Mouse (Mus musculus): Measurements from ENCODE around the gene Pdcd5. TPM values are rescaled to one million over a fixed set of nuclear protein-coding genes. Genes with fewer than 3 reads are reported as not detected.

Gene Pdcd5
- polyA plus RNA-seq, 1 experiment from 2014 or later = 233 TPM

- Histone ChIP-seq H3K36me3 (ENCODE audit: control insufficient read depth, insufficient read depth, low read length) (no peaks in the 10 kb centered on the region), H3K27me3 (ENCODE audit: control insufficient read depth, insufficient read depth, low read depth, low read length) (no peaks in the 10 kb centered on the region), H3K4me2 (ENCODE audit: low read length) (no peak overlapping the region), H3K9ac (ENCODE audit: low read depth, low read length) (no peak overlapping the region), H3K9me3 (replicated peaks; ENCODE audit: control insufficient read depth, low read length, poor library complexity, severe bottlenecking) (no peaks in the 10 kb centered on the region), H3K27ac (ENCODE audit: low read length) (no peak overlapping the region), H3K4me3 (ENCODE audit: low read depth, low read length) (no peak overlapping the region), H3K4me1 (ENCODE audit: control insufficient read depth, insufficient read depth, low read length) (peaks cover 7% of the 10 kb centered on the region)
- ATAC-seq = no peak
- WGBS = 62% methylated on average over 11 of the region's 11 CpGs
These were observed 3.5 kb upstream of the Pdcd5 start for GRCm38 (mm10) chr7:35650716-35651410.

GRCm38 (mm10) chr7:35649071-35649470, 1.8 kb upstream of the Pdcd5 start:
- no peak for ATAC-seq
- no peaks in the 10 kb centered on the region for H3K27me3 ChIP-seq (ENCODE audit: control insufficient read depth, insufficient read depth, low read depth, low read length)
- H3K9ac ChIP-seq (ENCODE audit: low read depth, low read length) = no peak overlapping the region
- peaks cover 7% of the 10 kb centered on the region for H3K4me1 ChIP-seq (ENCODE audit: control insufficient read depth, insufficient read depth, low read length)
- no peak overlapping the region for H3K27ac ChIP-seq (ENCODE audit: low read length)
- peaks cover 6% of the 10 kb centered on the region; the same call in 1 of the 2 replicates for H3K36me3 ChIP-seq (ENCODE audit: control insufficient read depth, insufficient read depth, low read length)
- H3K4me2 ChIP-seq (ENCODE audit: low read length) = no peak overlapping the region
- H3K9me3 ChIP-seq (replicated peaks; ENCODE audit: control insufficient read depth, low read length, poor library complexity, severe bottlenecking) = no peaks in the 10 kb centered on the region
- no peak overlapping the region for H3K4me3 ChIP-seq (ENCODE audit: low read depth, low read length)
- 33% methylated on average over 3 of the region's 3 CpGs for WGBS

GRCm38 (mm10) chr7:35648239-35649069, 1.1 kb upstream of the Pdcd5 start:
- ATAC-seq = no peak
- Histone ChIP-seq H3K27ac (ENCODE audit: low read length) (no peak overlapping the region), H3K9ac (ENCODE audit: low read depth, low read length) (no peak overlapping the region), H3K4me3 (ENCODE audit: low read depth, low read length) (no peak overlapping the region), H3K27me3 (ENCODE audit: control insufficient read depth, insufficient read depth, low read depth, low read length) (no peaks in the 10 kb centered on the region), H3K4me1 (ENCODE audit: control insufficient read depth, insufficient read depth, low read length) (peaks cover 7% of the 10 kb centered on the region), H3K4me2 (ENCODE audit: low read length) (no peak overlapping the region), H3K36me3 (ENCODE audit: control insufficient read depth, insufficient read depth, low read length) (peaks cover 6% of the 10 kb centered on the region; the same call in 1 of the 2 replicates), H3K9me3 (replicated peaks; ENCODE audit: control insufficient read depth, low read length, poor library complexity, severe bottlenecking) (no peaks in the 10 kb centered on the region)
- 57% methylated on average over 9 of the region's 9 CpGs for WGBS

- H3K4me3 ChIP-seq (ENCODE audit: low read depth, low read length) = peak overlapping the region; percentile 97
- peak overlapping the region; percentile 69 for H3K4me2 ChIP-seq (ENCODE audit: low read length)
- ATAC-seq = peak; percentile 69
- H3K27ac ChIP-seq (ENCODE audit: low read length) = peak overlapping the region; percentile 82
- no peaks in the 10 kb centered on the region for H3K9me3 ChIP-seq (replicated peaks; ENCODE audit: control insufficient read depth, low read length, poor library complexity, severe bottlenecking)
- H3K4me1 ChIP-seq (ENCODE audit: control insufficient read depth, insufficient read depth, low read length) = peaks cover 7% of the 10 kb centered on the region
- WGBS = 11% methylated on average over 34 of the region's 34 CpGs
- H3K27me3 ChIP-seq (ENCODE audit: control insufficient read depth, insufficient read depth, low read depth, low read length) = no peaks in the 10 kb centered on the region
- peak overlapping the region; percentile 92 for H3K9ac ChIP-seq (ENCODE audit: low read depth, low read length)
- peaks cover 21% of the 10 kb centered on the region for H3K36me3 ChIP-seq (ENCODE audit: control insufficient read depth, insufficient read depth, low read length)
These were observed 822 bp downstream of the Pdcd5 start for GRCm38 (mm10) chr7:35646317-35647081.

- Histone ChIP-seq H3K36me3 (ENCODE audit: control insufficient read depth, insufficient read depth, low read length) (peaks cover 49% of the 10 kb centered on the region), H3K27ac (ENCODE audit: low read length) (no peak overlapping the region), H3K27me3 (ENCODE audit: control insufficient read depth, insufficient read depth, low read depth, low read length) (no peaks in the 10 kb centered on the region), H3K4me3 (ENCODE audit: low read depth, low read length) (no peak overlapping the region), H3K4me2 (ENCODE audit: low read length) (no peak overlapping the region), H3K4me1 (ENCODE audit: control insufficient read depth, insufficient read depth, low read length) (no peaks in the 10 kb centered on the region), H3K9me3 (replicated peaks; ENCODE audit: control insufficient read depth, low read length, poor library complexity, severe bottlenecking) (no peaks in the 10 kb centered on the region), H3K9ac (ENCODE audit: low read depth, low read length) (no peak overlapping the region)
- ATAC-seq = no peak
- WGBS = 89% methylated on average over 6 of the region's 6 CpGs
These were observed 7.2 kb downstream of the Pdcd5 start for GRCm38 (mm10) chr7:35640072-35640471.

GRCm38 (mm10) chr7:35636874-35637273, 10.4 kb downstream of the Pdcd5 start:
- Histone ChIP-seq H3K9me3 (replicated peaks; ENCODE audit: control insufficient read depth, low read length, poor library complexity, severe bottlenecking) (no peaks in the 10 kb centered on the region), H3K4me2 (ENCODE audit: low read length) (no peak overlapping the region), H3K36me3 (ENCODE audit: control insufficient read depth, insufficient read depth, low read length) (peaks cover 41% of the 10 kb centered on the region), H3K9ac (ENCODE audit: low read depth, low read length) (no peak overlapping the region), H3K27me3 (ENCODE audit: control insufficient read depth, insufficient read depth, low read depth, low read length) (no peaks in the 10 kb centered on the region), H3K4me3 (ENCODE audit: low read depth, low read length) (no peak overlapping the region), H3K4me1 (ENCODE audit: control insufficient read depth, insufficient read depth, low read length) (no peaks in the 10 kb centered on the region), H3K27ac (ENCODE audit: low read length) (no peak overlapping the region)
- WGBS = 94% methylated on average over 9 of the region's 9 CpGs
- ATAC-seq = no peak

- no peak for ATAC-seq
- H3K4me2 ChIP-seq (ENCODE audit: low read length) = no peak overlapping the region
- H3K4me1 ChIP-seq (ENCODE audit: control insufficient read depth, insufficient read depth, low read length) = no peaks in the 10 kb centered on the region
- no peak overlapping the region for H3K9ac ChIP-seq (ENCODE audit: low read depth, low read length)
- no peak overlapping the region for H3K27ac ChIP-seq (ENCODE audit: low read length)
- 70% methylated on average over 6 of the region's 6 CpGs for WGBS
- peaks cover 38% of the 10 kb centered on the region for H3K36me3 ChIP-seq (ENCODE audit: control insufficient read depth, insufficient read depth, low read length)
- no peaks in the 10 kb centered on the region for H3K27me3 ChIP-seq (ENCODE audit: control insufficient read depth, insufficient read depth, low read depth, low read length)
- no peaks in the 10 kb centered on the region for H3K9me3 ChIP-seq (replicated peaks; ENCODE audit: control insufficient read depth, low read length, poor library complexity, severe bottlenecking)
- no peak overlapping the region for H3K4me3 ChIP-seq (ENCODE audit: low read depth, low read length)
These were observed 11.1 kb downstream of the Pdcd5 start for GRCm38 (mm10) chr7:35636229-35636628.

- no peak overlapping the region for H3K27ac ChIP-seq (ENCODE audit: low read length)
- H3K36me3 ChIP-seq (ENCODE audit: control insufficient read depth, insufficient read depth, low read length) = peaks cover 16% of the 10 kb centered on the region
- H3K27me3 ChIP-seq (ENCODE audit: control insufficient read depth, insufficient read depth, low read depth, low read length) = no peaks in the 10 kb centered on the region
- no peak for ATAC-seq
- WGBS = 76% methylated on average over 5 of the region's 5 CpGs
- H3K4me3 ChIP-seq (ENCODE audit: low read depth, low read length) = no peak overlapping the region
- H3K9ac ChIP-seq (ENCODE audit: low read depth, low read length) = no peak overlapping the region
- H3K9me3 ChIP-seq (replicated peaks; ENCODE audit: control insufficient read depth, low read length, poor library complexity, severe bottlenecking) = no peaks in the 10 kb centered on the region
- H3K4me2 ChIP-seq (ENCODE audit: low read length) = no peak overlapping the region
- H3K4me1 ChIP-seq (ENCODE audit: control insufficient read depth, insufficient read depth, low read length) = no peaks in the 10 kb centered on the region
These were observed 18.8 kb downstream of the Pdcd5 start for GRCm38 (mm10) chr7:35628496-35628895.

Data from midbrain, embryonic 16.5 days (tissue).